Mouse (Mus musculus) c-Kit-negative CD71-positive TER-119-positive erythroid progenitor cells, embryonic 14.5 days (primary cell): ENCODE results near the gene Ncor2.
A peak's percentile ranks its signal among the peaks of the same experiment; 100 is the strongest.

ENCODE experiments used
- DNase-seq: peaks from one replicate; pipeline ENCODE4 v3.0.0-alpha.2; 2013; ENCODE audit warnings: low read depth, low spot score

The Ncor2 gene

GRCm38 (mm10) chr5:125191608-125192007, 12.6 kb upstream of the Ncor2 start:
- DNase-seq, result no peak

DNA sequence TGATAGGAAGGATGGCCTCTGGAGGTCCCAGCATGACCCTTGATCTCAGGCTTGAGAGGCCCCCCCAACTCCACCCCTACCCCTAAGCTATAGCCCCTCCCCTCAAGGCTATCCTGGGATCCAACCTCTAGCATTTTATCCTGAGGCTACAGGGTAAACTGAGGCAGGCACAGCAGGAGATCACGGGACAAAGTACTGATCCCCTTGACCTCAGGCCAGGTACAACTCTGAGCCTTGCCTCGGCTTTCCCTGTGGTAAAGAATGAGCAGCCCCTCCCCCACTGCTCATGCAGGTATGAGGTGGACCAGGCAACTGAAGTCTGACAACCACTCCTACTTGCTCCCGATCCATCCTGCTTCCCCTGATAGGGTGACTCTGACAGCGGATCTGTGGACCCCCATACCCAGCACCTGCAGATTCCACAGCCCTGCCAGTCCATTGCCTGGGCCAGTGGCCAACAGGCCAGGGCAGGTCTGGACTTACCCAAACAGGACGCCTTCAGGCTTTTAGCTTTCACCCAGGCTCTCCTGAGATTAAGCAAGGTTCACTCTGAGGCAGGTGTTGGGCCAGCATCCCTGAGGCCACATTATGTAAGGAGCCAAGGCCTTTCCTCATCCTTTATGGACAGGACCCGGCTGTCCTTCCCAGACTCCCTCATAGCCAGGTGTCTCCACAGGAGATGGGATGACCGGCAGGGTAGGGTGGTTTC, 11.2 kb upstream of the Ncor2 start:
- no peak for DNase-seq

- DNase-seq, result peak; percentile 21
Measured at GRCm38 (mm10) chr5:125189625-125190024, 10.6 kb upstream of the Ncor2 start.

- DNase-seq, result no peak
Measured at GRCm38 (mm10) chr5:125188812-125189598, 10.0 kb upstream of the Ncor2 start.

DNA sequence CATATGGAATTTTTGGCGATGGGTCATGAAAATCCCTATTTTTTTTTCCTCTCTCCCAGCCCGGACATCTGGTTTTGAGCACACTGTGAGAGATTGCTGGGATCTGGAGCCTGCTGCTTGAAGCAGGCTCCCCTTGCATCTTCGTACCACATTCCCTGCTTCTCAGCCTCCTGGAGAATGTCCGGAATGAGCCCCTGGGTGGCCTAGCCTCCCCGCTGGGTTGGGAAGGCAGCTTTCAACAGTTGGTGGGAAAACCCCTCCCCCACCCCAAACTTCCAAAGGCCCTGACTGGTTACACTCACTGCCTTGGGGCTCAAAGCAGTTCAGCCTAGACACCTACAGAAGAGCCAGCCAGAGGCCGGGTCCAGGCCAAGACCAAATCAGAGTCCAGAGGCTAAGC, 5.8 kb upstream of the Ncor2 start:
- DNase-seq, result no peak

GRCm38 (mm10) chr5:125183321-125184003, 4.4 kb upstream of the Ncor2 start:
- no peak for DNase-seq

DNA sequence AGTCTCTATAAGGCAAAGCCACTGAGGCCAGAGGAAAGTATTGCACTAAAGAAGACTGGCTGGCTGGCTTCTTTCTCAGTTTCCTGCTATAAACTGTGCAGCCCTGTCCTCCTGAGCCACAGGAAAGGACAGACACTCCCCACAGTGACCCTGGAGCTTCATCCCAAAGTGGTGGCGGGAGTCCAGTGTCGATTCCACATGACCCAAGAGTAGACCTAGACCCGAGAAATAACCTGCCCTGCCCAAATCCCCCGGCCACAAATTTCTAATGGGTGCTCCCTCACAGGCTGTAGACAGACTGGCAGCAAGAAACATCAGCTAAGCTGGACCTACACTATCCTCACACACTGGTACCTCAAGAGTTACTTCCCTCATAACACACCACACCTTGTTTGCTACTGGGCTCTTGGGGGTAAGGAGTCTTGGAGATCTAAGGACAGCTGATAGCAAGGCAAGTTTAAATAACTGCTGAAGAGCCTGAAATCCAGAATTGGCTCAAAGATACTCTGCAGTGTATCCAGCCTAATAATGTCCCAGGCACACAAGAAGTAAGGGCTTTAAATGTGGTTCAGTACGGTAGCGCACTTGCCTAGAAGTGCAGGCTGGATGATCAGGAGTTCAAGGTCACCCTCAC, 1.7 kb upstream of the Ncor2 start:
- no peak for DNase-seq

GRCm38 (mm10) chr5:125179735-125180629, 963 bp upstream of the Ncor2 start:
- DNase-seq, result no peak

GRCm38 (mm10) chr5:125178171-125179006, 630 bp downstream of the Ncor2 start:
- no peak for DNase-seq

DNA sequence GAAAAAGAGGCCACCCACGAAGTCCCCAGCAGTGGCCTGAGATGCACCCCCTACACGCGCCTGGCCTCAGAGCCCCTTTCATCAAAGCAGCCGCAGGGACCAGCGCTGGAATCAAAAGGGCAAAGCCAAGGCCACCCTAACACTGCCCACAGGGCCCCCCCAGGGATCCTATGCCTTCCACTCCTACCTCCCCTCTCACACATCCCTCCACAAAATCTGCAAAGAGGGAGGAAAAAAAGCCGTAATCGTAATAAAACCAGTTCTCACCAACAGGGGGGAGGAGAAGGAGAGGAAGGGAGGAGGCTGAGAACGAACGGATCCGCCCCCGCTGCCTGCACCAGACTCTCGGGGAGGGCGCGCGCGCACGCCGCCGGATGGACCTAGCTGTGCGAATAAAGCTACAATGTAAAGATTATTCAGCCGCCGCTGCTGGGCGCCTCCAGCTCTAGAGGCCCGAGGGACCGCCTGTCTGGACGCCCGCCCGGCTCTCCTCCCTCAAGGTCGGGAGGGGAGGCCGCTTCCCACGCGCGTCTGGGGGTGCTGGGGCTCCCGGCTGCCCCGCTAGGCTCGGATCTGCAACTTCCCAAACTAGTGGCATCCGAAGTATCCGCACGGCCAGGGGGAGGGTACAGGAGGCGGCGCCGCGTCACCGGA, 1.4 kb downstream of the Ncor2 start:
- no peak for DNase-seq

DNA sequence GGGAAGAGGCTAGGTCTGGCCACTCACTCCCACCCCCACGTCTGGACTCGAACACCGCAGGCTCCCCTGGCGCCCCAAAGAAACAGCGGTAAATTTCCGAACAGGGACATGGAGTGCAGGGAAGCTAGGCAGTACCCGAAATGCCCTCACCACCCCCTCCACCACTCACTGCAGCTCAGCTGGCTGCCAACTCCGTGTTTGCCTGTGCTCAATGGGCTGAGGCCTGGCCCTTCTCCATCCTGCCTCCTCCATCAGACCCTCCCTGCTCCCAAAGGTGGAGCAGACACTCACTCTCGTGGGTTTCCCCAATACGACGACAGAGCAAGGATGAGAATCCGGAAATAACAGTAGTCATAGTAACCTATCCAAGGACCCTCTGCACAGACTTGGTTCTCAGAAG, 2.2 kb downstream of the Ncor2 start:
- no peak for DNase-seq

- DNase-seq, result no peak
Measured at GRCm38 (mm10) chr5:125176370-125176766, 2.7 kb downstream of the Ncor2 start.

DNA sequence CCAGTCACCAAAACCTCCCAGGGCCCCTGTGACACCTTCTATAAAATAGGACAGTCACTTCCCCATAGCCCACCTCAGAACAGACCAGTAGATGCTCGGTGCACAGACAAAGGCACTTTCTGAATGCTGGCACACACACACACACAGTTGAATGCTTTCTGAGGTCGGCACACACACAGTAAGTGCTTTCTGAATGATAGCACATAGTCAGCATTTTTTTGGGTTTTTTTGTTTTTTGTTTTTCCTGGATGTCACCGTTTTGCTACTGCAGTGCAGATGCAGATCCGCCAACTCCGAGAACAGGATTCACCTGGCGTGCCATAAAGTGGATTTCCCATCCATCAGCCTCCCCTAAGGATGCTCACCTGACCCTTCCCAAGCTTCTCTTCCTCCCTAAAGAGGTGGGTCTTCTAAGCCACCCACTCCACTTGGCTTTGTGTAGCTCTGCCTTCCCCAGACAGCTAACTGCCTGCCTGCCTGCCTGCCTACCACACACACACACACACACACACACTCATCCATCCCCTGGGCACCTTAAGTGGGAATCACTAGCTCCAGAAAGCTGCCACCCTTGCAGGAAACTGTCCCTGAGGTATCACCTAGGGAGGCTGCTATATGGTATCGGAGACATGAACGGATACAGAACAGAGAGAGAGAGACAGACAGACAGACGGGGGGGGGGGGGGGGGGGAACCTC, 3.2 kb downstream of the Ncor2 start:
- no peak for DNase-seq

GRCm38 (mm10) chr5:125174726-125175672, 4.0 kb downstream of the Ncor2 start:
- DNase-seq, result no peak

DNA sequence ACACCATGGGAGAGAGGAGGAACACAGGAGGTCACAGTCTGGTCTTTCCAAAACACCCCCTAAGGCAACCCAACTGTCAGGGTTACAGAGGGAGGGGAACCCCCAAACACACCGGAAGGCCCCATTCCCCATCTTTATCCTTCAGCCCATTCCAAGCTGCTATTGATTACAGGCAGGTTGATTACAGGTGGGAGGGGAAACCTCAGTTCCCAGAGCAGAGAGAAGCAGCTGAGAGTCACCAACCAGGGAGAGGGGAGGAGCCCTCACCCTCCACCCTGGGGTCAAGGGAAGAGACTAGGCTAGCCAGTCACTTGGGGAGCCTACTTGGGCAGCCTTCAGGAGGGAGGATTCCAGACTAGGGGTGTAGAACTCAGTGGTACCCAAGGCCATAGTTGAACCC, 5.2 kb downstream of the Ncor2 start:
- no peak for DNase-seq

DNA sequence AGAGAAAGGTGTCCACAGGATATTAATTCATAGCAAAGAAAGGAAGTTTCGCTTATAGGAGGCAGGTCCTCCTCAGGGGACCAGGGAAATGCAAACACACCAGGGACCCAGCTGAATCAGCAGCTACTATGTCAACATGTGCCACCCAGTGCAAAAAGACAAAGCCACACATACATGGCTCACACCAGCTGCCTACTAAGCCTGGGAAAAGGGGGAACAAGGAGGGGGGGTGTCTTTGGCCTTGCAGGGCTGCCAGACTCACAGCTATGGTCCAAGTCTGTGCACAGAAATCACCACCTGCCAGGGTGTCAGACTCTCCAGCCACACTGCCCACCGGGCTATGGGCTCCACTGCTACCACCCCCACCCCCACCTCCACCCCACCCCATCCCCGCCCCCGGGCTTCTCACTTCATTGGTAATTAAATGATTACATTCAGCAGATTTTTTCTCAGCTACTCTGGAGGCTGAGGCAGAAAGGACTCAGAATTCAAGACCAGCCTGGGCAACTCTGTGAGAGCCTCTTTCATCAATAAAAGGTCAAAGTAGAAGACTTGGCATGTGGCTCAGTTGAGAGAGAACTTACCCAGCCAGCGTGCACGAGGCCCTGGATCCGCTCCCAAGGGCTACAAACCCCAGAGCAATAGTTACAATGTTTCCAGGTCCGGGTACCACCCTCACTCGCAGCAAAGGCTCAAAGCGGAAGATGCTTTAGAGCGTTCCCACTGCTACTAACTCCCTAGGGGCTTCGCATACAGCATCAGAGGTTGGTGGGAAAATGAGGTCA, 6.0 kb downstream of the Ncor2 start:
- no peak for DNase-seq

GRCm38 (mm10) chr5:125171259-125171658, 7.8 kb downstream of the Ncor2 start:
- DNase-seq, result no peak
